Mouse (Mus musculus) adrenal gland, postnatal 36 days (tissue): ENCODE data around the gene Yjefn3. TPM values are rescaled to one million over a fixed set of nuclear protein-coding genes. Genes with fewer than 3 reads are reported as not detected.

Experiments
- DNase-seq, 2 experiments: peaks; one replicate each; pipeline ENCODE4 v3.0.0; 2021; ENCODE audit warnings: mixed read lengths in 1 of 2
- total RNA-seq, 2 experiments: library from RNA; stranded (reverse); gene quantifications; 2 replicates each; pipeline ENCODE4 v1.2.3; 2021

Yjefn3 gene
- total RNA-seq, 2 experiments from 2014 or later, result 1.9 to 2.7 TPM

GRCm38 (mm10) chr8:69907106-69907505 lies 4.6 kb upstream of the Yjefn3 start:
- no peak for DNase-seq

- no peak for DNase-seq
These were observed 3.7 kb upstream of the Yjefn3 start for GRCm38 (mm10) chr8:69906260-69906659.

- no peak for DNase-seq
These were observed 1.6 kb upstream of the Yjefn3 start for GRCm38 (mm10) chr8:69904096-69904495.

GRCm38 (mm10) chr8:69903063-69903542 lies 591 bp upstream of the Yjefn3 start:
- DNase-seq, result peak; percentile 99

- DNase-seq, result peak; percentile 95 to 97
These were observed 889 bp downstream of the Yjefn3 start for GRCm38 (mm10) chr8:69901484-69902162.

- DNase-seq, result no peak
These were observed 1.5 kb downstream of the Yjefn3 start for GRCm38 (mm10) chr8:69900895-69901451.

- DNase-seq, result no peak
These were observed 2.6 kb downstream of the Yjefn3 start for GRCm38 (mm10) chr8:69899876-69900275.

GRCm38 (mm10) chr8:69897857-69898256 lies 4.7 kb downstream of the Yjefn3 start:
- DNase-seq, result no peak

- no peak for DNase-seq
These were observed 6.6 kb downstream of the Yjefn3 start for GRCm38 (mm10) chr8:69895772-69896451.

GRCm38 (mm10) chr8:69894836-69895332 lies 7.6 kb downstream of the Yjefn3 start:
- no peak for DNase-seq

GRCm38 (mm10) chr8:69893863-69894262 lies 8.6 kb downstream of the Yjefn3 start:
- peak; percentile 48 to 60 for DNase-seq

- DNase-seq, result peak; percentile 39 to 60
These were observed 11.7 kb downstream of the Yjefn3 start for GRCm38 (mm10) chr8:69890813-69891241.

GRCm38 (mm10) chr8:69888902-69889301 lies 13.6 kb downstream of the Yjefn3 start:
- DNase-seq, result peak in 1 of 2 experiments; percentile 44

- DNase-seq, result peak; percentile 55 to 58
These were observed 14.2 kb downstream of the Yjefn3 start for GRCm38 (mm10) chr8:69888244-69888866.

GRCm38 (mm10) chr8:69887289-69888243 lies 14.9 kb downstream of the Yjefn3 start, which contains the start of gene Cilp2:
Gene Cilp2 (minus strand): TSS chr8:69887687.
- DNase-seq, result peak in 1 of 2 experiments; percentile 52

GRCm38 (mm10) chr8:69884141-69884540 lies 18.4 kb downstream of the Yjefn3 start:
- peak; percentile 59 to 67 for DNase-seq

GRCm38 (mm10) chr8:69882833-69883600 lies 19.5 kb downstream of the Yjefn3 start:
- no peak for DNase-seq

- peak; percentile 43 to 59 for DNase-seq
These were observed 20.3 kb downstream of the Yjefn3 start for GRCm38 (mm10) chr8:69882021-69882756.

GRCm38 (mm10) chr8:69881261-69881865 lies 21.1 kb downstream of the Yjefn3 start:
- no peak for DNase-seq
